Mouse (Mus musculus): Measurements from ENCODE around the gene Riox1. TPM values are rescaled to one million over a fixed set of nuclear protein-coding genes. Genes with fewer than 3 reads are reported as not detected.

Gene Riox1
- 18.0 and 20.0 TPM in 2 replicates for polyA plus RNA-seq (2014; fragmentation: Nextera tagmentation; extraction: Ambion mirVana)

- DNase-seq (ENCODE audit: low spot score): peak; percentile 93
- peak within 1 kb of the TSS; percentile 41; the same call in 1 of the 2 replicates for H3K27ac ChIP-seq (ENCODE audit: low read depth, low read length)
- WGBS: under 1% methylated on average over 37 of the region's 37 CpGs
These were observed at the start of gene Riox1 for GRCm38 (mm10) chr12:83950493-83950839. Gene Riox1, plus strand, starts transcription at chr12:83950608.

GRCm38 (mm10) chr12:83910451-83910850 is 40.0 kb upstream of the Riox1 start:
- H3K36me3 ChIP-seq (ENCODE audit: control insufficient read depth, insufficient read depth, low read length): no peaks in the 10 kb centered on the region
- no peak overlapping the region for H3K4me3 ChIP-seq (ENCODE audit: low read depth, low read length)
- no peak overlapping the region for H3K4me2 ChIP-seq (ENCODE audit: low read depth, low read length, severe bottlenecking)
- H3K27ac ChIP-seq (ENCODE audit: low read depth, low read length): no peak overlapping the region
- H3K27me3 ChIP-seq (ENCODE audit: control insufficient read depth, insufficient read depth, low read length): no peaks in the 10 kb centered on the region
- no peaks in the 10 kb centered on the region for H3K9me3 ChIP-seq (ENCODE audit: control insufficient read depth, low read length)
- 81% methylated on average over 2 of the region's 2 CpGs for WGBS
- H3K4me1 ChIP-seq (replicated peaks; ENCODE audit: control insufficient read depth, insufficient read depth, low read length): no peaks in the 10 kb centered on the region
- H3K9ac ChIP-seq (ENCODE audit: low read length): no peak overlapping the region
- DNase-seq (ENCODE audit: low spot score) (no peak), ATAC-seq (replicated peaks; ENCODE audit: low FRiP score) (no peak)

More at GRCm38 (mm10) chr12:83950493-83950839, at the start of gene Riox1:
- H3K4me3 ChIP-seq (ENCODE audit: low read depth, low read length): peak within 1 kb of the TSS; percentile 82
- no peaks in the 10 kb centered on the region for H3K9me3 ChIP-seq (ENCODE audit: control insufficient read depth, low read length)
- peaks cover 7% of the 10 kb centered on the region for H3K4me1 ChIP-seq (replicated peaks; ENCODE audit: control insufficient read depth, insufficient read depth, low read length)
- peak; percentile 92 for ATAC-seq (replicated peaks; ENCODE audit: low FRiP score)
- H3K27me3 ChIP-seq (ENCODE audit: control insufficient read depth, insufficient read depth, low read length): no peaks in the 10 kb centered on the region
- H3K9ac ChIP-seq (ENCODE audit: low read length): peak within 1 kb of the TSS; percentile 86
- H3K36me3 ChIP-seq (ENCODE audit: control insufficient read depth, insufficient read depth, low read length): peaks cover 3% of the 10 kb centered on the region; the same call in 1 of the 2 replicates
- peak within 1 kb of the TSS; percentile 87 for H3K4me2 ChIP-seq (ENCODE audit: low read depth, low read length, severe bottlenecking)

- no peak overlapping the region for H3K4me2 ChIP-seq (ENCODE audit: low read depth, low read length, severe bottlenecking)
- no peak overlapping the region for H3K27ac ChIP-seq (ENCODE audit: low read depth, low read length)
- ATAC-seq (replicated peaks; ENCODE audit: low FRiP score) (no peak), DNase-seq (ENCODE audit: low spot score) (no peak)
- WGBS: 90% methylated on average over 4 of the region's 4 CpGs
- no peaks in the 10 kb centered on the region for H3K4me1 ChIP-seq (replicated peaks; ENCODE audit: control insufficient read depth, insufficient read depth, low read length)
- no peaks in the 10 kb centered on the region for H3K9me3 ChIP-seq (ENCODE audit: control insufficient read depth, low read length)
- no peaks in the 10 kb centered on the region for H3K36me3 ChIP-seq (ENCODE audit: control insufficient read depth, insufficient read depth, low read length)
- H3K9ac ChIP-seq (ENCODE audit: low read length): no peak overlapping the region
- H3K4me3 ChIP-seq (ENCODE audit: low read depth, low read length): no peak overlapping the region
- no peaks in the 10 kb centered on the region for H3K27me3 ChIP-seq (ENCODE audit: control insufficient read depth, insufficient read depth, low read length)
These were observed 36.1 kb upstream of the Riox1 start for GRCm38 (mm10) chr12:83914202-83914740.

GRCm38 (mm10) chr12:83914797-83915196 is 35.6 kb upstream of the Riox1 start:
- no peak overlapping the region for H3K4me3 ChIP-seq (ENCODE audit: low read depth, low read length)
- no peak overlapping the region for H3K4me2 ChIP-seq (ENCODE audit: low read depth, low read length, severe bottlenecking)
- WGBS: 88% methylated on average over 1 of the region's 1 CpGs

GRCm38 (mm10) chr12:83916884-83917283 is 33.5 kb upstream of the Riox1 start:
- 88% methylated on average over 9 of the region's 9 CpGs for WGBS
- H3K9me3 ChIP-seq (ENCODE audit: control insufficient read depth, low read length): no peaks in the 10 kb centered on the region
- no peaks in the 10 kb centered on the region for H3K27me3 ChIP-seq (ENCODE audit: control insufficient read depth, insufficient read depth, low read length)
- no peak overlapping the region for H3K4me2 ChIP-seq (ENCODE audit: low read depth, low read length, severe bottlenecking)
- H3K4me1 ChIP-seq (replicated peaks; ENCODE audit: control insufficient read depth, insufficient read depth, low read length): no peaks in the 10 kb centered on the region
- no peak overlapping the region for H3K9ac ChIP-seq (ENCODE audit: low read length)
- no peaks in the 10 kb centered on the region for H3K36me3 ChIP-seq (ENCODE audit: control insufficient read depth, insufficient read depth, low read length)
- no peak overlapping the region for H3K4me3 ChIP-seq (ENCODE audit: low read depth, low read length)
- DNase-seq (ENCODE audit: low spot score) (no peak), ATAC-seq (replicated peaks; ENCODE audit: low FRiP score) (no peak)
- H3K27ac ChIP-seq (ENCODE audit: low read depth, low read length): no peak overlapping the region

More at GRCm38 (mm10) chr12:83914797-83915196, 35.6 kb upstream of the Riox1 start:
- Histone ChIP-seq H3K36me3 (ENCODE audit: control insufficient read depth, insufficient read depth, low read length) (no peaks in the 10 kb centered on the region), H3K27ac (ENCODE audit: low read depth, low read length) (no peak overlapping the region), H3K4me1 (replicated peaks; ENCODE audit: control insufficient read depth, insufficient read depth, low read length) (no peaks in the 10 kb centered on the region), H3K9me3 (ENCODE audit: control insufficient read depth, low read length) (no peaks in the 10 kb centered on the region), H3K9ac (ENCODE audit: low read length) (no peak overlapping the region), H3K27me3 (ENCODE audit: control insufficient read depth, insufficient read depth, low read length) (no peaks in the 10 kb centered on the region)
- DNase-seq (ENCODE audit: low spot score) (no peak), ATAC-seq (replicated peaks; ENCODE audit: low FRiP score) (no peak)

- Histone ChIP-seq H3K36me3 (ENCODE audit: control insufficient read depth, insufficient read depth, low read length) (no peaks in the 10 kb centered on the region), H3K9ac (ENCODE audit: low read length) (peak overlapping the region; percentile 90), H3K4me1 (replicated peaks; ENCODE audit: control insufficient read depth, insufficient read depth, low read length) (peaks cover 2% of the 10 kb centered on the region; the same call in 1 of the 2 replicates), H3K27ac (ENCODE audit: low read depth, low read length) (peak overlapping the region; percentile 81), H3K4me3 (ENCODE audit: low read depth, low read length) (peak overlapping the region; percentile 95), H3K9me3 (ENCODE audit: control insufficient read depth, low read length) (no peaks in the 10 kb centered on the region), H3K27me3 (ENCODE audit: control insufficient read depth, insufficient read depth, low read length) (no peaks in the 10 kb centered on the region), H3K4me2 (ENCODE audit: low read depth, low read length, severe bottlenecking) (peak overlapping the region; percentile 89)
- ATAC-seq (replicated peaks; ENCODE audit: low FRiP score) (no peak), DNase-seq (ENCODE audit: low spot score) (peak; percentile 70)
- under 1% methylated on average over 31 of the region's 31 CpGs for WGBS
These were observed 29.5 kb upstream of the Riox1 start for GRCm38 (mm10) chr12:83920721-83921441.

GRCm38 (mm10) chr12:83921535-83922381 is 28.6 kb upstream of the Riox1 start, which contains the start of gene Numb:
Gene Numb, minus strand, starts transcription at chr12:83921934.
- Histone ChIP-seq H3K27ac (ENCODE audit: low read depth, low read length) (peak within 1 kb of the TSS; percentile 81), H3K4me3 (ENCODE audit: low read depth, low read length) (peak within 1 kb of the TSS; percentile 95), H3K4me1 (replicated peaks; ENCODE audit: control insufficient read depth, insufficient read depth, low read length) (peaks cover 2% of the 10 kb centered on the region; the same call in 1 of the 2 replicates), H3K27me3 (ENCODE audit: control insufficient read depth, insufficient read depth, low read length) (no peaks in the 10 kb centered on the region), H3K36me3 (ENCODE audit: control insufficient read depth, insufficient read depth, low read length) (no peaks in the 10 kb centered on the region), H3K9ac (ENCODE audit: low read length) (peak within 1 kb of the TSS; percentile 90), H3K9me3 (ENCODE audit: control insufficient read depth, low read length) (no peaks in the 10 kb centered on the region), H3K4me2 (ENCODE audit: low read depth, low read length, severe bottlenecking) (peak within 1 kb of the TSS; percentile 89)
- DNase-seq (ENCODE audit: low spot score): peak; percentile 99
- peak; percentile 100 for ATAC-seq (replicated peaks; ENCODE audit: low FRiP score)
- WGBS: 0% methylated on average over 59 of the region's 63 CpGs

GRCm38 (mm10) chr12:83922724-83923485 is 27.5 kb upstream of the Riox1 start:
- no peaks in the 10 kb centered on the region for H3K9me3 ChIP-seq (ENCODE audit: control insufficient read depth, low read length)
- H3K27ac ChIP-seq (ENCODE audit: low read depth, low read length): no peak overlapping the region; the same call in 1 of the 2 replicates

More at GRCm38 (mm10) chr12:83922724-83923485, 27.5 kb upstream of the Riox1 start:
- DNase-seq (ENCODE audit: low spot score) (no peak), ATAC-seq (replicated peaks; ENCODE audit: low FRiP score) (no peak)
- H3K4me2 ChIP-seq (ENCODE audit: low read depth, low read length, severe bottlenecking): peak overlapping the region; percentile 63
- peak overlapping the region; percentile 95 for H3K4me3 ChIP-seq (ENCODE audit: low read depth, low read length)
- WGBS: 44% methylated on average over 8 of the region's 8 CpGs
- no peaks in the 10 kb centered on the region for H3K27me3 ChIP-seq (ENCODE audit: control insufficient read depth, insufficient read depth, low read length)
- H3K36me3 ChIP-seq (ENCODE audit: control insufficient read depth, insufficient read depth, low read length): no peaks in the 10 kb centered on the region
- peaks cover 2% of the 10 kb centered on the region; the same call in 1 of the 2 replicates for H3K4me1 ChIP-seq (replicated peaks; ENCODE audit: control insufficient read depth, insufficient read depth, low read length)
- peak overlapping the region; percentile 81 for H3K9ac ChIP-seq (ENCODE audit: low read length)

Measured in forebrain, embryonic 11.5 days (tissue).